Mouse (Mus musculus): ENCODE measurements at regions not wholly inside any gene's neighbourhood (a gene's known extent, or its start where the extent isn't known, plus 50 kb on each side); places are given as distances from the start of the nearest gene placed in this dataset.
A peak's percentile ranks its signal among the peaks of the same experiment; 100 is the strongest.

DNA sequence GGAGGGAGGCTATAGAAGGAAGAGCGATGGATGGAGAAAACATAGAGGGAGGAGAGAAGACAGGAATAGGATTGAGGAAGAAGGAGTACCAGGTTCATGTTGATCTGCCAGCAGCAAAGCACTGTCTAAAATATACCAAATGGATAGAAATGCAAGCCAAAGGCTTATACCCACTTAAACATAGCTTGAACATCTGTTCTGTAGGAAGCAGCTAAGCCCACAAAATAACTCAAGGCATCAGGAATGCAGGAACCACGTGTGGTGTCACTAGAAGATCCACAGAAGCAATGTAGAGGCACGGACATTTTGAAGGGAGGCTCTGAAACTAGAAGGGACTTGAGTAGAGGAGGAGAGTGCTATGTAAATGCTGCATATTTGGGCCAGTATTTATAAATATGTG lies 78.9 kb downstream of the Smgc start:
- Histone ChIP-seq H3K4me3 (ENCODE audit: insufficient read depth, low read length) (no peak overlapping the region), H3K4me1 (ENCODE audit: control insufficient read depth, insufficient read depth, low read length) (no peaks in the 10 kb centered on the region), H3K27ac (ENCODE audit: insufficient read depth, low read length) (no peak overlapping the region)
- TF ChIP-seq POLR2A (IDR thresholded peaks at IDR 0.05; ENCODE audit: extremely low read depth, insufficient read depth, low read length): no peak
- TF ChIP-seq CTCF (IDR thresholded peaks at IDR 0.05; ENCODE audit: extremely low read depth, insufficient read depth, low read length): no peak

GRCm38 (mm10) chr15:91917877-91918276 lies 79.8 kb downstream of the Smgc start:
- no peaks in the 10 kb centered on the region for H3K4me1 ChIP-seq (ENCODE audit: control insufficient read depth, insufficient read depth, low read length)
- no peak overlapping the region for H3K4me3 ChIP-seq (ENCODE audit: insufficient read depth, low read length)
- no peak for TF ChIP-seq POLR2A (IDR thresholded peaks at IDR 0.05; ENCODE audit: extremely low read depth, insufficient read depth, low read length)
- TF ChIP-seq CTCF (IDR thresholded peaks at IDR 0.05; ENCODE audit: extremely low read depth, insufficient read depth, low read length): no peak

DNA sequence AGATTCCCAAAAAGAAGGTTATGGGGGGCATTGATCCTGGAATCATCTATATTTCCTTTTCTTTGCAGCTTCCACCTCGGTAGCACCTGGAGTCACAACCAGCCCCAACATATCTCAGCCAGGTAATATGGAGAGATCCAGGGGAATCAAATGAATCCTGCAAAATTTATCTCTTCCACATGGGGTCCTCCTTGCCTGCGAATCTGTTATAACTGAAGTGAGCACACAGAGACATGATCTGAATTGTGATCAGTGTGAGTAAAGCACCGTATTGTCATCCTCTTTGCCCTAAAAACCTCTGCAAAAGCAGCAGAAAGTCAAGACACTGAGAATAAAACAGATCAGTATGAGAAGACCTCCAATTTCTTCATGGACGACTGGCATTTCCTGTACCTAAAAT lies 86.5 kb downstream of the Smgc start:
- no peak overlapping the region for H3K27ac ChIP-seq (ENCODE audit: insufficient read depth, low read length)
- no peak for TF ChIP-seq POLR2A (IDR thresholded peaks at IDR 0.05; ENCODE audit: extremely low read depth, insufficient read depth, low read length)
- 0 out of 2 replicates have a peak, but pooled peaks have one; percentile 2 for TF ChIP-seq CTCF (IDR thresholded peaks at IDR 0.05; ENCODE audit: extremely low read depth, insufficient read depth, low read length)

More at GRCm38 (mm10) chr15:91917877-91918276, 79.8 kb downstream of the Smgc start:
- no peak overlapping the region for H3K27ac ChIP-seq (ENCODE audit: insufficient read depth, low read length)

GRCm38 (mm10) chr15:91927492-91927891 lies 89.4 kb downstream of the Smgc start:
- TF ChIP-seq CTCF (IDR thresholded peaks at IDR 0.05; ENCODE audit: extremely low read depth, insufficient read depth, low read length) (no peak), POLR2A (IDR thresholded peaks at IDR 0.05; ENCODE audit: extremely low read depth, insufficient read depth, low read length) (no peak)
- H3K27ac ChIP-seq (ENCODE audit: insufficient read depth, low read length): no peak overlapping the region
- no peak overlapping the region for H3K4me3 ChIP-seq (ENCODE audit: insufficient read depth, low read length)
- H3K4me1 ChIP-seq (ENCODE audit: control insufficient read depth, insufficient read depth, low read length): no peaks in the 10 kb centered on the region

More for the DNA sequence above, 86.5 kb downstream of the Smgc start:
- no peak overlapping the region for H3K4me3 ChIP-seq (ENCODE audit: insufficient read depth, low read length)
- no peaks in the 10 kb centered on the region for H3K4me1 ChIP-seq (ENCODE audit: control insufficient read depth, insufficient read depth, low read length)

- TF ChIP-seq POLR2A (IDR thresholded peaks at IDR 0.05; ENCODE audit: extremely low read depth, insufficient read depth, low read length): no peak
- no peak for TF ChIP-seq CTCF (IDR thresholded peaks at IDR 0.05; ENCODE audit: extremely low read depth, insufficient read depth, low read length)
- Histone ChIP-seq H3K27ac (ENCODE audit: insufficient read depth, low read length) (no peak overlapping the region), H3K4me1 (ENCODE audit: control insufficient read depth, insufficient read depth, low read length) (no peaks in the 10 kb centered on the region), H3K4me3 (ENCODE audit: insufficient read depth, low read length) (no peak overlapping the region)
Measured at GRCm38 (mm10) chr15:91928511-91928910, 90.4 kb downstream of the Smgc start.

DNA sequence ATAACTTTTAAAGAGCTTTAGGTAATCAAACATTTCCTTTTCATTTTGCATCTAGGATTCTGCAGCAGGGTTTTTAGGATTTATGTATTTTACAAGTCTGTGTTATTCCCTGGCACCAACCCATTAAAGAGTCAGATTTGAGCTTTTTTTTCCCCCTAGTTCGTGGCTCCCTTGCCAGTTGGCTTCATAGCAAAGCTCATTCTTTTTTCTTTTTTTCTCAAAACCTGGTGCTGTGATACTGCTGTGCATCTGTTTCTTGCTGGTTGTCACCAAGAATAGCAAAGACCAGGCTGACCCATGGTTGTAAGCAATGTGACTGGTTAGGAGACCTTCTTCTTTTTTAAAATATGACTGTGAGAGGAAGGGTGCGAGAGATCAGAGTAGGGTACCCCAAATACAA lies 93.7 kb upstream of the Cntn1 start:
- Histone ChIP-seq H3K4me3 (ENCODE audit: insufficient read depth, low read length) (no peak overlapping the region), H3K27ac (ENCODE audit: insufficient read depth, low read length) (no peak overlapping the region), H3K4me1 (ENCODE audit: control insufficient read depth, insufficient read depth, low read length) (no peaks in the 10 kb centered on the region; the same call in 1 of the 2 replicates)
- TF ChIP-seq POLR2A (IDR thresholded peaks at IDR 0.05; ENCODE audit: extremely low read depth, insufficient read depth, low read length) (no peak), CTCF (IDR thresholded peaks at IDR 0.05; ENCODE audit: extremely low read depth, insufficient read depth, low read length) (no peak)

DNA sequence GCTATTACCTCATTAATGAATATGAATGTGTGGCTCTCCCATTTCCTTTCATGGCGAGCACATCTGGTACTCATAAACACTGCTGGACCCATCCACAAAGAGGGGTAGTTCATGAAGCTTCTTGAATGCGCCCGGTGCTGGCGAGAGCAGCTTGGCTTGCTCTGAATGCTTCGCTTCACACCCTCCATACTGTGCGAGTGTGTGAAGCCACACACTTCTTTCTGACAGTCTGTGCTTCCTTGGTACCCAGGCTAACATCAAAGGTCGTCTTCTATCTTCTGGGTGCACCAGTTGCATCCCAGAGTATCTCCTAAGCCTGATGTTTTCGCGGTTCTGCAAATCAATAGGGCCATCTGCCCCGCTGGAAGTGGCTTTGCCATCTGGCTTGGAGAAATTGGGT lies 85.8 kb upstream of the Cntn1 start:
- no peak overlapping the region for H3K27ac ChIP-seq (ENCODE audit: insufficient read depth, low read length)
- H3K4me1 ChIP-seq (ENCODE audit: control insufficient read depth, insufficient read depth, low read length): no peaks in the 10 kb centered on the region
- TF ChIP-seq POLR2A (IDR thresholded peaks at IDR 0.05; ENCODE audit: extremely low read depth, insufficient read depth, low read length): no peak
- no peak for TF ChIP-seq CTCF (IDR thresholded peaks at IDR 0.05; ENCODE audit: extremely low read depth, insufficient read depth, low read length)
- no peak overlapping the region for H3K4me3 ChIP-seq (ENCODE audit: insufficient read depth, low read length)

- no peak overlapping the region for H3K4me3 ChIP-seq (ENCODE audit: insufficient read depth, low read length)
- TF ChIP-seq CTCF (IDR thresholded peaks at IDR 0.05; ENCODE audit: extremely low read depth, insufficient read depth, low read length): peak; percentile 72
- no peak for TF ChIP-seq POLR2A (IDR thresholded peaks at IDR 0.05; ENCODE audit: extremely low read depth, insufficient read depth, low read length)
- H3K27ac ChIP-seq (ENCODE audit: insufficient read depth, low read length): no peak overlapping the region
- H3K4me1 ChIP-seq (ENCODE audit: control insufficient read depth, insufficient read depth, low read length): no peaks in the 10 kb centered on the region
Measured at GRCm38 (mm10) chr15:91969378-91969777, 81.6 kb upstream of the Cntn1 start.

- Histone ChIP-seq H3K27ac (ENCODE audit: insufficient read depth, low read length) (no peak overlapping the region), H3K4me1 (ENCODE audit: control insufficient read depth, insufficient read depth, low read length) (no peaks in the 10 kb centered on the region), H3K4me3 (ENCODE audit: insufficient read depth, low read length) (no peak overlapping the region)
- no peak for TF ChIP-seq CTCF (IDR thresholded peaks at IDR 0.05; ENCODE audit: extremely low read depth, insufficient read depth, low read length)
- TF ChIP-seq POLR2A (IDR thresholded peaks at IDR 0.05; ENCODE audit: extremely low read depth, insufficient read depth, low read length): no peak
Measured at GRCm38 (mm10) chr15:91971411-91971810, 79.6 kb upstream of the Cntn1 start.

- H3K4me1 ChIP-seq (ENCODE audit: control insufficient read depth, insufficient read depth, low read length): no peaks in the 10 kb centered on the region
- no peak overlapping the region for H3K4me3 ChIP-seq (ENCODE audit: insufficient read depth, low read length)
- H3K27ac ChIP-seq (ENCODE audit: insufficient read depth, low read length): no peak overlapping the region
- TF ChIP-seq CTCF (IDR thresholded peaks at IDR 0.05; ENCODE audit: extremely low read depth, insufficient read depth, low read length) (no peak), POLR2A (IDR thresholded peaks at IDR 0.05; ENCODE audit: extremely low read depth, insufficient read depth, low read length) (no peak)
Measured at GRCm38 (mm10) chr15:91971846-91972245, 79.1 kb upstream of the Cntn1 start.

Data from cortical plate, adult 2 months (tissue).